Mouse (Mus musculus): ENCODE data around the gene Col4a3. TPM values are rescaled to one million over a fixed set of nuclear protein-coding genes. Genes with fewer than 3 reads are reported as not detected.

The Col4a3 gene
- polyA plus RNA-seq, 1 experiment from 2014 or later: 0.04 TPM

DNA sequence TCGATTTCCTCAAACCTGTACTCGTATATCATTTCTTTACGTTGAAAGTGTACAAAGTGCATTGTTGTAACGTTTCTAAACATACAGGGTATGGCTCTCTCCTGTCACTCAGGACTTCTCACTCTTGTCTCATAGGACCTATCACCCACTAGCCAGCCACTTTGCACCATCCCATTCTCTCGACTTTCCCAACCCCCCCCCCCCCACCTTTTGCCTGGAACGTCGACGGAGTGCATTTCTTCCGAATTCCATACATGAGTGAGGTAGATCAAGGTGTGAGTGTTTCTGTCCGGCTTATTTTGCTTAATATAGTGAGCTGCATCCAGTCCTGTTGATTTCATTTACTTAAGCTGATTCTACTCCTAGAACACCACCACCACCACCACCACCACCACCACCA is 9.4 kb upstream of the Col4a3 start:
- no peaks in the 10 kb centered on the region for H3K4me1 ChIP-seq
- no peaks in the 10 kb centered on the region for H3K9me3 ChIP-seq (replicated peaks)
- H3K27ac ChIP-seq: no peak overlapping the region
- DNase-seq (ENCODE audit: low spot score): no peak
- 93% methylated on average over 10 of the region's 10 CpGs for WGBS
- H3K4me3 ChIP-seq: no peak overlapping the region
- no peaks in the 10 kb centered on the region for H3K36me3 ChIP-seq
- H3K27me3 ChIP-seq (ENCODE audit: low read depth, poor library complexity, severe bottlenecking): no peaks in the 10 kb centered on the region

DNA sequence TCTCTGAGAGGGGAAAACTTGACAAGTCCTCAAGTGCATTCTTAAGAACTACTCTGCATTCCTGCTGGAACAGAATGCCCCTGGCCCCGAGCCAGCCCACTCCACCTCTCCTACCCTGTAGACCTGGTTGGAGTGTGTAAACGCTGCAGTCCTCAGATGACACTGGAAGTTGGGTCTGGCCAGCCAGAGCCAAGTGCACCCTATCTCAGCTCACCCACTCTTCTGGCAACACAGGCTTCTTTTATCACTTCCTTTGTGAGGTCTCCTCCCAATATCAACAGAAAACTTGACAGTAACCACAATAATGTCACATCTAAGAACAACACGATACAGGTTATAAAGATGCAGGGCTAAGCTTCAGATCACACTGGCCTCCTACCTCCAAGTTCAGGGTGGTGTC is 8.8 kb upstream of the Col4a3 start:
- 86% methylated on average over 3 of the region's 3 CpGs for WGBS
- Histone ChIP-seq H3K9me3 (replicated peaks) (no peaks in the 10 kb centered on the region), H3K27me3 (ENCODE audit: low read depth, poor library complexity, severe bottlenecking) (no peaks in the 10 kb centered on the region), H3K4me1 (no peaks in the 10 kb centered on the region), H3K4me3 (no peak overlapping the region), H3K36me3 (no peaks in the 10 kb centered on the region), H3K27ac (no peak overlapping the region)
- DNase-seq (ENCODE audit: low spot score): no peak

- H3K9me3 ChIP-seq (replicated peaks): no peaks in the 10 kb centered on the region
- no peaks in the 10 kb centered on the region for H3K36me3 ChIP-seq
- H3K4me3 ChIP-seq: no peak overlapping the region
- DNase-seq (ENCODE audit: low spot score): no peak
- no peaks in the 10 kb centered on the region for H3K4me1 ChIP-seq
- H3K27ac ChIP-seq: no peak overlapping the region
- H3K27me3 ChIP-seq (ENCODE audit: low read depth, poor library complexity, severe bottlenecking): no peaks in the 10 kb centered on the region
- 80% methylated on average over 4 of the region's 4 CpGs for WGBS
These were observed 8.4 kb upstream of the Col4a3 start for GRCm38 (mm10) chr1:82578320-82578719.

GRCm38 (mm10) chr1:82585981-82586380 is 740 bp upstream of the Col4a3 start:
- Histone ChIP-seq H3K4me1 (peaks cover 10% of the 10 kb centered on the region), H3K4me3 (0 out of 2 replicates have a peak overlapping the region, but pooled peaks have one; percentile 45), H3K36me3 (no peaks in the 10 kb centered on the region), H3K9me3 (replicated peaks) (no peaks in the 10 kb centered on the region), H3K27ac (no peak overlapping the region), H3K27me3 (ENCODE audit: low read depth, poor library complexity, severe bottlenecking) (peaks cover 39% of the 10 kb centered on the region)
- DNase-seq (ENCODE audit: low spot score): no peak
- 71% methylated on average over 7 of the region's 7 CpGs for WGBS

DNA sequence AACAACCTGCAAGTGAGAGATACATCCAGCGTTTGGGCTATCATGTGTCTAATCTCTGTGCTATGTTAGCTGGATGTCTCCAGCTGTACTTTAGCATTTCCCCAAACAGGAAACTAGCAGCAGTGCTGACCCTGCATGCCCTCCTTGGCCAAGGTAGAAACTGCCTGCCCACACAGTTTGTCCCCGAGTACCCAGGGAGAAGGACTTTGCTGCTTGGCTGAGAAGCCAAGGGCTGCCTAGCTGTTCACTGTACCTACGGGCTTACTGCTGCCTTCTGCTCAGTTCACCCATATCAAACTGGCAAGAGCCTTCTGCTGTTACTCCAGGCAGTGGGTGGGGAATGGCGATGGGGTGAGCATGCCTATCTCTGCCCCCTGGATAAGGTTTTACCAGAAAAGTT is 3.5 kb downstream of the Col4a3 start:
- WGBS: 74% methylated on average over 4 of the region's 4 CpGs
- Histone ChIP-seq H3K36me3 (no peaks in the 10 kb centered on the region), H3K9me3 (replicated peaks) (no peaks in the 10 kb centered on the region), H3K27ac (no peak overlapping the region), H3K4me1 (peaks cover 10% of the 10 kb centered on the region), H3K27me3 (ENCODE audit: low read depth, poor library complexity, severe bottlenecking) (peaks cover 33% of the 10 kb centered on the region), H3K4me3 (no peak overlapping the region)
- no peak for DNase-seq (ENCODE audit: low spot score)

DNA sequence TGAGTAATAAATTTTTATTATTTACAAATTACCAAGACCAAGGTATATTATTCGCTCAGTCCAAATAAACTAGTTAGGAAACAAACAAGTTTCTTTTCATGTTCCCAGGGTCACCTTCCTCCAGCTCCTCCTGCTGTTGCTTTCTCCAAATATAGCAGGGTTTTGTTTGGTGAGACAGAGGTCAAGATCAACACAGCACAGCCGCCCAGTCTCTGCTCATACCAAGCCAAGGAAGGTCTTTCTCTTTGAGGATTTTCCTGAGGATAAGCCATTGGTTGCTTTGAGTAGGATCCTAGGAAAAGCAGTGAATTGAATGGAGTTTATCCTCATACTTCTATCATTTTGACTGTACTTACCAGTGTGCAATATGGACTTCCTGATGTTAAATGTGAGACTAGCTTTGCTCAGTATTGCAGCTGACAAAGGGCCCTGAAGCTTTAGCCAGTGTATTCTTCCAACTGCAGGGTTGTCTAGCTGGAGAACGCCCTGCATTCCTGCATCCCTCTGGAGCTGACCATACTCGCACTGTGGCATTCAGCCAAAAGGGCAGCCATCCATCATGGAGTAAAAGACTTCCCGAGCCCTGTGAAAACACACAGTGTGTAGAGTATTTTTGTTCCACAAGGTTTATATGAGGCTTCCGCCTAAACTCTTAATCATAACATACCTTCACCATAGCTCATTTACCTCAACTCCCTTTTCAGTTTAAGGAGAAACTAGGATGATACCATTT is 10.3 kb downstream of the Col4a3 start:
- no peak overlapping the region for H3K27ac ChIP-seq
- no peaks in the 10 kb centered on the region for H3K36me3 ChIP-seq
- WGBS: 66% methylated on average over 6 of the region's 6 CpGs
- no peaks in the 10 kb centered on the region for H3K4me1 ChIP-seq
- DNase-seq (ENCODE audit: low spot score): no peak
- no peaks in the 10 kb centered on the region for H3K27me3 ChIP-seq (ENCODE audit: low read depth, poor library complexity, severe bottlenecking)
- H3K9me3 ChIP-seq (replicated peaks): no peaks in the 10 kb centered on the region
- H3K4me3 ChIP-seq: no peak overlapping the region

- no peak overlapping the region for H3K27ac ChIP-seq
- H3K27me3 ChIP-seq (ENCODE audit: low read depth, poor library complexity, severe bottlenecking): no peaks in the 10 kb centered on the region
- H3K4me3 ChIP-seq: no peak overlapping the region
- no peaks in the 10 kb centered on the region for H3K4me1 ChIP-seq
- no peak for DNase-seq (ENCODE audit: low spot score)
- H3K9me3 ChIP-seq (replicated peaks): no peaks in the 10 kb centered on the region
- 81% methylated on average over 7 of the region's 7 CpGs for WGBS
- no peaks in the 10 kb centered on the region for H3K36me3 ChIP-seq
These were observed 16.7 kb downstream of the Col4a3 start for GRCm38 (mm10) chr1:82603198-82603950.

GRCm38 (mm10) chr1:82605347-82605746 is 18.6 kb downstream of the Col4a3 start:
- Histone ChIP-seq H3K4me1 (no peaks in the 10 kb centered on the region), H3K4me3 (no peak overlapping the region), H3K27me3 (ENCODE audit: low read depth, poor library complexity, severe bottlenecking) (no peaks in the 10 kb centered on the region), H3K9me3 (replicated peaks) (no peaks in the 10 kb centered on the region), H3K27ac (no peak overlapping the region), H3K36me3 (no peaks in the 10 kb centered on the region)
- no peak for DNase-seq (ENCODE audit: low spot score)
- 89% methylated on average over 7 of the region's 7 CpGs for WGBS

GRCm38 (mm10) chr1:82605856-82606255 is 19.1 kb downstream of the Col4a3 start:
- DNase-seq (ENCODE audit: low spot score): no peak
- no peaks in the 10 kb centered on the region for H3K36me3 ChIP-seq
- no peak overlapping the region for H3K4me3 ChIP-seq
- H3K9me3 ChIP-seq (replicated peaks): no peaks in the 10 kb centered on the region
- H3K27me3 ChIP-seq (ENCODE audit: low read depth, poor library complexity, severe bottlenecking): no peaks in the 10 kb centered on the region
- 90% methylated on average over 7 of the region's 7 CpGs for WGBS
- no peaks in the 10 kb centered on the region for H3K4me1 ChIP-seq
- H3K27ac ChIP-seq: no peak overlapping the region

GRCm38 (mm10) chr1:82608646-82609262 is 22.0 kb downstream of the Col4a3 start:
- Histone ChIP-seq H3K36me3 (no peaks in the 10 kb centered on the region), H3K27me3 (ENCODE audit: low read depth, poor library complexity, severe bottlenecking) (no peaks in the 10 kb centered on the region), H3K27ac (no peak overlapping the region), H3K4me3 (no peak overlapping the region), H3K4me1 (no peaks in the 10 kb centered on the region), H3K9me3 (replicated peaks) (no peaks in the 10 kb centered on the region)
- WGBS: 87% methylated on average over 9 of the region's 9 CpGs
- no peak for DNase-seq (ENCODE audit: low spot score)

GRCm38 (mm10) chr1:82612061-82612660 is 25.4 kb downstream of the Col4a3 start:
- DNase-seq (ENCODE audit: low spot score): no peak
- no peaks in the 10 kb centered on the region for H3K36me3 ChIP-seq
- WGBS: 78% methylated on average over 9 of the region's 9 CpGs
- H3K9me3 ChIP-seq (replicated peaks): no peaks in the 10 kb centered on the region
- H3K27me3 ChIP-seq (ENCODE audit: low read depth, poor library complexity, severe bottlenecking): no peaks in the 10 kb centered on the region
- H3K4me3 ChIP-seq: no peak overlapping the region
- H3K4me1 ChIP-seq: no peaks in the 10 kb centered on the region
- H3K27ac ChIP-seq: no peak overlapping the region

DNA sequence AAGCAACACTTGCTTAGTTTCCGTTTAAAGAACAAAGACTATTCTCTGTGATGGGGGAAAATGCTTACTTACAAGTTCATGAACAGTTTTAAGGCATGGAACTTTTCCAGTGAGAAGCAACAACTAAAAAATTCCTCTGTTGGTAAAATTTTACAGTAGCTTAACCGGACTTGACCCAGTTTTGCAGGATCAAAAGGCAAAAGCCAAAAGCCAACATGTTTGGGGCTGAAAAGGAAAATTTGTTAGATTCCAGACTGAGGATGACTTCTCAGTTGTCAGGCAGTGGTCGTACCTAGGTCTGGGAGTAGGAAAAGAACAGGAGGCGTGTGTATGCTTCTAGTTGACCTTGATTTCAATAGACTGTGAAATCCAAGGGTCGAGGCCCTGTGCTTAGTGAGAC is 31.3 kb downstream of the Col4a3 start:
- Histone ChIP-seq H3K9me3 (replicated peaks) (no peaks in the 10 kb centered on the region), H3K4me1 (no peaks in the 10 kb centered on the region), H3K36me3 (no peaks in the 10 kb centered on the region), H3K27me3 (ENCODE audit: low read depth, poor library complexity, severe bottlenecking) (no peaks in the 10 kb centered on the region), H3K27ac (no peak overlapping the region), H3K4me3 (no peak overlapping the region)
- 75% methylated on average over 5 of the region's 5 CpGs for WGBS
- DNase-seq (ENCODE audit: low spot score): no peak

GRCm38 (mm10) chr1:82618592-82618991 is 31.9 kb downstream of the Col4a3 start:
- WGBS: 90% methylated on average over 5 of the region's 5 CpGs

More at GRCm38 (mm10) chr1:82618592-82618991, 31.9 kb downstream of the Col4a3 start:
- H3K27ac ChIP-seq: no peak overlapping the region
- no peak for DNase-seq (ENCODE audit: low spot score)
- H3K27me3 ChIP-seq (ENCODE audit: low read depth, poor library complexity, severe bottlenecking): no peaks in the 10 kb centered on the region
- H3K36me3 ChIP-seq: no peaks in the 10 kb centered on the region
- no peak overlapping the region for H3K4me3 ChIP-seq
- no peaks in the 10 kb centered on the region for H3K9me3 ChIP-seq (replicated peaks)
- no peaks in the 10 kb centered on the region for H3K4me1 ChIP-seq

Measured in limb, embryonic 10.5 days (tissue).